Mouse (Mus musculus): ENCODE results near the gene Exoc1.

DNA sequence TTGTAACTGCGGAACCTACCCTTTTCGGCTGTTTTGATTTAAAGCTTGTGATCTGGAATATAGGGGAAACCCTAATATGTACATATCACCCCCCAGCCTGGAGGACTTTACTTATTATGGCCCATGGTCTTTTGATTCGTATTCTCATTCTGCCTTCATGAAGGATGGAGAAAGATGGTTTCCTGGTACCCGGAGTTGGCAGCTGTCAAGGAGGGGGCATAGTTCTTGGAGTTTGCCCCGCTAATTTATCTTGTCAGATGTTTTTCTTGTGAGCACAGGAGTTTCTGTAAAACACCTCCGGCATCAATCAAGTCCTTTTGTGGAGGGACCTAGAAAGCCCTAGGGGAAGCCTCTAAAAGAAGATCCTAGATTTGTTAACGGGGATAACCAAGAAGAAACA, 60.2 kb downstream of the Exoc1 start:
- no peak for TF ChIP-seq CHD1 (IDR thresholded peaks at IDR 0.05; ENCODE audit: low read depth, low read length)
- no peak for TF ChIP-seq SMC3 (IDR thresholded peaks at IDR 0.05; ENCODE audit: low read depth, low read length)
- TF ChIP-seq CTCF (IDR thresholded peaks at IDR 0.05 in 2 of 3, conservative IDR thresholded peaks at IDR 0.05 in 1 of 3; ENCODE audit: control insufficient read depth in 1 of 3, insufficient read depth in 1 of 3, low read depth in 2 of 3, low read length in 3 of 3, poor library complexity in 1 of 3, severe bottlenecking in 1 of 3) = no peak
- TF ChIP-seq ZMIZ1 (IDR thresholded peaks at IDR 0.05; ENCODE audit: low read depth, low read length) = no peak
- no peak for TF ChIP-seq ZC3H11A (IDR thresholded peaks at IDR 0.05; ENCODE audit: low read depth, low read length)
- no peak for TF ChIP-seq EP300 (IDR thresholded peaks at IDR 0.05; ENCODE audit: low read depth in 1 of 2, low read length in 2 of 2)
- no peak for TF ChIP-seq TAL1 (IDR thresholded peaks at IDR 0.05; ENCODE audit: low read length)
- TF ChIP-seq MAX (IDR thresholded peaks at IDR 0.05; ENCODE audit: low read length) = no peak
- TF ChIP-seq TCF12 (IDR thresholded peaks at IDR 0.05; ENCODE audit: low read depth, low read length) = no peak
- TF ChIP-seq RCOR1 (IDR thresholded peaks at IDR 0.05; ENCODE audit: low read depth, low read length) = no peak
